Mouse (Mus musculus) midbrain, postnatal 0 days (tissue): ENCODE measurements around the gene Actr1a. TPM values are rescaled to one million over a fixed set of nuclear protein-coding genes. Genes with fewer than 3 reads are reported as not detected.

Experiments used
- ATAC-seq: fragments of 200-750 bp; cut with Nextera tagmentation; 2 replicates; pipeline ENCODE4 v1.8.0; 2017; ENCODE audit warnings: moderate number of reproducible peaks, mild to moderate bottlenecking, moderate TSS enrichment, moderate library complexity; ENCODE audit not compliant: low FRiP score
- DNase-seq: peaks from one replicate; pipeline ENCODE4 v3.0.0-alpha.2; 2015; ENCODE audit warnings: low spot score
- H3K27ac ChIP-seq: fragments of 300-500 bp; sonication (generic); 2 replicates; pipeline ENCODE4 v1.5.1; 2014; ENCODE audit warnings: low read depth, mild to moderate bottlenecking, low read length, mixed read lengths
- H3K27me3 ChIP-seq: fragments of 300-500 bp; sonication (generic); 2 replicates; pipeline ENCODE4 v1.6.1; 2014; ENCODE audit warnings: low read length, control low read depth, mixed read lengths; ENCODE audit not compliant: insufficient read depth
- H3K36me3 ChIP-seq: fragments of 300-500 bp; sonication (generic); 2 replicates; pipeline ENCODE4 v1.6.1; 2014; ENCODE audit warnings: low read length, control low read depth, mixed read lengths; ENCODE audit not compliant: insufficient read depth
- H3K4me1 ChIP-seq: fragments of 300-500 bp; sonication (generic); 2 replicates; pipeline ENCODE4 v1.6.1; 2014; ENCODE audit warnings: mild to moderate bottlenecking, control low read depth, antibody characterized with exemption, low read length, mixed read lengths; ENCODE audit not compliant: insufficient read depth
- H3K4me2 ChIP-seq: fragments of 300-500 bp; sonication (generic); 2 replicates; pipeline ENCODE4 v1.6.1; 2014; ENCODE audit warnings: low read depth, mild to moderate bottlenecking, low read length, mixed read lengths; ENCODE audit not compliant: poor library complexity, severe bottlenecking
- H3K4me3 ChIP-seq: fragments of 300-500 bp; sonication (generic); 2 replicates; pipeline ENCODE4 v1.5.1; 2014; ENCODE audit warnings: low read depth, mild to moderate bottlenecking, low read length, moderate library complexity
- H3K9ac ChIP-seq: fragments of 300-500 bp; sonication (generic); replicated peaks from 2 replicates; pipeline ENCODE4 v1.6.1; 2014; ENCODE audit warnings: mild to moderate bottlenecking, low read length, moderate library complexity, mixed read lengths; ENCODE audit not compliant: poor library complexity, severe bottlenecking
- H3K9me3 ChIP-seq: fragments of 300-500 bp; sonication (generic); 2 replicates; pipeline ENCODE4 v1.6.1; 2016; ENCODE audit warnings: low read length, control low read depth
- CTCF ChIP-seq: IDR thresholded peaks from 2 replicates; pipeline ENCODE4 v1.5.1; 2016; ENCODE audit warnings: antibody characterized with exemption, mild to moderate bottlenecking
- WGBS: fragments of 180-500 bp; shearing (Covaris S2); extraction: QIAGEN DNeasy Blood & Tissue Kit; methylation state at CpG from one replicate; pipeline ENCODE4 v1.1.7; 2014; 5-methylcytosine and 5-hydroxymethylcytosine counted together
- polyA plus RNA-seq: library from polyadenylated mRNA; unstranded; fragments of >200 nt; fragmentation: Nextera tagmentation; extraction: Ambion mirVana; gene quantifications from 2 replicates; pipeline ENCODE4 v1.2.1, GENCODE M21; 2015
- total RNA-seq: library from RNA; depleted of rRNA; stranded (reverse); fragments of >200 nt; gene quantifications from 2 replicates; pipeline ENCODE4 v1.2.3, GENCODE M21; 2014

The Actr1a gene
- total and polyA plus RNA-seq, 2 experiments from 2014 or later = 327 to 356 TPM

DNA sequence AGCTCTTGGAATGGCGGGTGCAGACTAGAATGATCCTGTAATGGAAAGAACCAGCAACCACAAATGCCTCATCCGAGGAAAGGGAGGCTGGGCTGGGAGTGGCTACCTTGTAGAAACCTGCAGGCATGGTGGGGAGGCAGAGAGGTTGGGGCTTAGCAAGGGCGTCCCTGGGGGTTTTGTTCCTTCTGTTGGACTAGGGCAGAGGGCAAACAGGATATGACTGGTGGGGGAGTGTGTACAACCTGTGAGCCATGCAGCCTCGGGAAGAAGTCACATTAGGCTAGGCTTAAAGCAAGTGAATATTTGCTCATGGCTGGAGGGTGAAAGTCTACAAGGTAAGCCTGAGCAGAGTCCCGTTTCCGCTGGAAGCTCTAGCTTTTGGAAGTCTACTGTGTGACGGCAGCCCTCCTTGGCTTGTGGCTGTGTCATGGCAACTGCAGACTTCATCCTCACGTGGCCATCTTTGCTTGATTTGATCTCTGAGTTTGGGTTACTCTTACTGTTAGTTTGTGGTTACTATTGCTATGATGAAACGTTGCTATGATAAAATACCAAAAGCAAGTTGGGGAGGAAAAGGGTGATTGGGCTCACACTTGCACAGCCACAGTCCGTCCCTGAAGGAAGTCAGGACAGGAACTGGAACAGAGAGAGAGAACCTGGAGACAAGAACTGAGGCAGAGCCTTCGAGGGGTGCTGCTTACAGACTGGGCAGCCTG lies 32.1 kb downstream of the Actr1a start:
- H3K9me3 ChIP-seq = no peaks in the 10 kb centered on the region
- 89% methylated on average over 11 of the region's 11 CpGs for WGBS
- TF ChIP-seq CTCF = no peak
- ATAC-seq (no peak), DNase-seq (no peak)
- no peak overlapping the region for H3K27ac ChIP-seq
- no peaks in the 10 kb centered on the region for H3K27me3 ChIP-seq
- H3K36me3 ChIP-seq = no peaks in the 10 kb centered on the region
- H3K4me2 ChIP-seq = no peak overlapping the region
- no peak overlapping the region for H3K9ac ChIP-seq
- no peak overlapping the region for H3K4me3 ChIP-seq
- no peaks in the 10 kb centered on the region for H3K4me1 ChIP-seq

DNA sequence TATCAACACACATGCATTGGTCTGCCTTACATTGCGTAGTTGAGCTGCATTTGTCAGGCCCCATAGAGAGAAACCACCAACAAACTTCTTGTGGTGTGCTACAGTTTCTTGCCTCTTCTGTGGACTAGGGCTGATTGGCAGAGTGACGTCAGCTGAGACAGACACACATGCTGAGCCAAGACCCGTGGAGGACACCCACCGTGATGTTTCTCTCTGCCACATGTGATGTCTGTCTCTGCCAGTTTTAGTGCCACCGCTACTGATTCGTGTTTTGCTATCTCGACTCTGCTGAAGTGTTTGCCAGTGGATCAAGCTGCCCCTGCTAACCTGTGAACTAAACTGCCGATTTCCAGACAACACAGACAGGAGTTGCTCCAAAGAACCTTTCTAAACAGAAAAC lies 33.4 kb downstream of the Actr1a start:
- no peak for TF ChIP-seq CTCF

DNA sequence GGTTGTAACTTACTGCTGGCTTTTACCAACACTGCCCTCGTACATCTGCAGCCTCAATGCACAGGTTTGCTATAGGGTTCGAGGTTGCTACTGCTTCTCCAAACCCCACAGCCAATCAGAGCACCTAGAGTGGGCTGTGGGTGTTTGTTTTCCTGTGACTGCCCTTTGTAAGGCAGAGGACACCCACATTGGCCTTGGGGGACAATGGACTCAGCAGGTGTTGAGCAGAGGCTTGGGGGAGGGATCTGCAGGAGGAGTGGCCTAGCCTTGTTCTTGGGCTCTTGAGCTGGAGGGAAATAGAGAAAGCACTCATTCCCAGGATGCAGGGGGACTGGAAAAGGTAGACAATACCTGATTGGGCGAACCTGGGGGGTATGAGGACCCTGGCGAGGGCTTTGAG lies 37.2 kb downstream of the Actr1a start:
- 66% methylated on average over 4 of the region's 4 CpGs for WGBS
- ATAC-seq (no peak), DNase-seq (no peak)
- H3K9ac ChIP-seq = no peak overlapping the region
- H3K27me3 ChIP-seq = no peaks in the 10 kb centered on the region
- TF ChIP-seq CTCF = no peak
- H3K4me1 ChIP-seq = peaks cover 3% of the 10 kb centered on the region; the same call in 1 of the 2 replicates
- H3K27ac ChIP-seq = no peak overlapping the region
- no peak overlapping the region for H3K4me2 ChIP-seq
- H3K9me3 ChIP-seq = no peaks in the 10 kb centered on the region
- no peak overlapping the region for H3K4me3 ChIP-seq
- H3K36me3 ChIP-seq = no peaks in the 10 kb centered on the region

More for the DNA sequence above, 33.4 kb downstream of the Actr1a start:
- Histone ChIP-seq H3K9ac (no peak overlapping the region), H3K27ac (no peak overlapping the region), H3K36me3 (no peaks in the 10 kb centered on the region), H3K4me3 (no peak overlapping the region), H3K27me3 (no peaks in the 10 kb centered on the region), H3K4me1 (peaks cover under 1% of the 10 kb centered on the region; the same call in 1 of the 2 replicates), H3K4me2 (no peak overlapping the region), H3K9me3 (no peaks in the 10 kb centered on the region)
- WGBS = 91% methylated on average over 8 of the region's 8 CpGs
- ATAC-seq = no peak
- DNase-seq = no peak

DNA sequence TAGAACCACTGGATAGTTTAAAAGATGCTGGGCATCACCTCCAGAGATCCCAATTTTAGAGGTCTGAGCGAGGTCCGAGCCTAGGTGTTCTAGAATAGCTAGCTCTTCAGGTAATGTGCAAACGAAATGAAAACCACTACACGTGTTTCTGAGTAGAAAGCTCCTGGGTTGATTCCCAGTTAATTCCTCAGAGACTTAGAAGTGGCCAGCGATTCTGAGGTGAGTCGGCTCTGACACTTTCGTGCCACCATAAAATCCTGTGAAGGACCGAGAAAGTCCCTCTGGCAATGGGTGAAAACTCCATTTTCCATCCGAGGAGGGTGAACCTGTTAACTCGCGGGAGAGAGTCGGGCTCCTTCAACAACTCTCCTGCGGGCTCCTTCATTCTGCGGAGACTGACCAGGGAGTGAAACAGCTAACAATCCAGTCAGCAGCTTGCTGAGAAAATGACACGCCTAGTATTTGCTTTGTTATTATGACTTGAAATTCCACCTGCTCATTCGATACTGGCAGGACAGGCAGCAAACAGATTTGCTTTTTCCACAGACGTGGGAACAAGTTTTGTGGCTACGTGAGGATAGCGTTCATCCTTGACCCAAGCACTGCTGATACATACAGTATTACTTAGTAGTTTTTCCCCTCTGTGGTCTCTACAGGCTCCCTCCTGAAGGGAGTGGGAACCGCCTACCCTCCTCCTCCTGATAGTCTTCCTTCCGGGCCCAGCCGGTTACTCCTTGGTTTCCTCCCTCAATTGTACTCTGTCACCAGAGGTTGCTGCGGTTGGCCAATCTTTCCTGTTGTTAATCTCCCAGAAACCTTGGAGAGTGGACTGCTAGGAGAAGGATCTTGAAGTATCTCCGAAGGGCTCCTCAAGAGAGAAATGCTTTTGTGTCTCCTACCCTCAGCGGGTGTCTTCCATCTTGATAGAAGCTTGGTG lies 37.9 kb downstream of the Actr1a start:
- DNase-seq (no peak), ATAC-seq (no peak)
- H3K4me3 ChIP-seq = peak overlapping the region; percentile 62
- H3K27me3 ChIP-seq = no peaks in the 10 kb centered on the region
- TF ChIP-seq CTCF = no peak
- peaks cover 3% of the 10 kb centered on the region; the same call in 1 of the 2 replicates for H3K4me1 ChIP-seq
- peak overlapping the region; percentile 71 for H3K9ac ChIP-seq
- H3K27ac ChIP-seq = no peak overlapping the region
- no peaks in the 10 kb centered on the region for H3K9me3 ChIP-seq
- 22% methylated on average over 25 of the region's 25 CpGs for WGBS
- no peaks in the 10 kb centered on the region for H3K36me3 ChIP-seq
- H3K4me2 ChIP-seq = peak overlapping the region; percentile 82

DNA sequence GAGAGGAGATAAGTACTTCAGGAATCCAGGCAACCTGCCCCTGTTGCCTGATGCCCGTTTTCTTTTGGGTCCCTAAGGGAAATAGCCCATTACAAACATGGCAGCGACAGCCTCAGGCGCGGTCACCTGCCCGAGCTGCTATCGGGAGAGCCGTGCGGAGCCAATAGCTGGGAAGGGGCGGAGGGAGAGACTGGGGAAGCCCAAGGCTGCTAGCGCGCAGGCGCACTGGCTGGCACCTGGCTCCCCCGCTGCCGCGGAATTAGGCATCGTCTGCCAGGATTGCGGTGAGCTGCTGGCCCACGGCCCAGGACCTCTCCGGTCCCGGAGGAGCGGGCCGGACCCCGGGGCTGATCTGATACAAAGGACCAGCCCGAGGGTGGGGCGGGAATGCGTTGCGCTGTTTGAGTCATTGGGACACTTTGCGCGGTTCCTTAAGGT lies 38.8 kb downstream of the Actr1a start:
- no peak overlapping the region; the same call in 1 of the 2 replicates for H3K27ac ChIP-seq
- no peaks in the 10 kb centered on the region for H3K36me3 ChIP-seq
- peaks cover 3% of the 10 kb centered on the region; the same call in 1 of the 2 replicates for H3K4me1 ChIP-seq
- no peaks in the 10 kb centered on the region for H3K27me3 ChIP-seq
- peak overlapping the region; percentile 71 for H3K9ac ChIP-seq
- DNase-seq = peak; percentile 95
- H3K4me3 ChIP-seq = peak overlapping the region; percentile 62
- WGBS = under 1% methylated on average over 29 of the region's 29 CpGs
- H3K4me2 ChIP-seq = peak overlapping the region; percentile 82
- no peaks in the 10 kb centered on the region for H3K9me3 ChIP-seq
- ATAC-seq = peak; percentile 91
- TF ChIP-seq CTCF = no peak
